Mouse (Mus musculus) brain, embryonic 14.5 days (tissue): ENCODE data around the gene 1600014C23Rik.

Experiments
- CTCF ChIP-seq: fragments of 200-500 bp; IDR thresholded peaks from 2 replicates; pipeline ENCODE4 v1.5.1; 2012; ENCODE audit warnings: inconsistent platforms, mild to moderate bottlenecking, moderate library complexity, borderline replicate concordance; ENCODE audit not compliant: insufficient read depth, insufficient read length; ENCODE audit errors: extremely low read depth
- POLR2A ChIP-seq: fragments of 200-500 bp; IDR thresholded peaks from 2 replicates; pipeline ENCODE4 v1.6.1; 2012; ENCODE audit warnings: mild to moderate bottlenecking, inconsistent platforms, borderline replicate concordance; ENCODE audit not compliant: poor library complexity, insufficient read depth, insufficient read length, severe bottlenecking; ENCODE audit errors: extremely low read depth

- TF ChIP-seq POLR2A (no peak), CTCF (0 out of 2 replicates have a peak, but pooled peaks have one; percentile 6)
These were observed 41.8 kb upstream of the 1600014C23Rik start for GRCm38 (mm10) chr17:45775468-45775867.
